Mouse (Mus musculus): ENCODE results near the gene Shisa6. TPM values are rescaled to one million over a fixed set of nuclear protein-coding genes. Genes with fewer than 3 reads are reported as not detected.

Gene Shisa6
- 1.1 TPM in 2 replicates for polyA plus RNA-seq (2012; rRNA removed)
- polyA plus RNA-seq (2014; fragmentation: Nextera tagmentation; extraction: Ambion mirVana) = 0.59 and 0.62 TPM in 2 replicates

DNA sequence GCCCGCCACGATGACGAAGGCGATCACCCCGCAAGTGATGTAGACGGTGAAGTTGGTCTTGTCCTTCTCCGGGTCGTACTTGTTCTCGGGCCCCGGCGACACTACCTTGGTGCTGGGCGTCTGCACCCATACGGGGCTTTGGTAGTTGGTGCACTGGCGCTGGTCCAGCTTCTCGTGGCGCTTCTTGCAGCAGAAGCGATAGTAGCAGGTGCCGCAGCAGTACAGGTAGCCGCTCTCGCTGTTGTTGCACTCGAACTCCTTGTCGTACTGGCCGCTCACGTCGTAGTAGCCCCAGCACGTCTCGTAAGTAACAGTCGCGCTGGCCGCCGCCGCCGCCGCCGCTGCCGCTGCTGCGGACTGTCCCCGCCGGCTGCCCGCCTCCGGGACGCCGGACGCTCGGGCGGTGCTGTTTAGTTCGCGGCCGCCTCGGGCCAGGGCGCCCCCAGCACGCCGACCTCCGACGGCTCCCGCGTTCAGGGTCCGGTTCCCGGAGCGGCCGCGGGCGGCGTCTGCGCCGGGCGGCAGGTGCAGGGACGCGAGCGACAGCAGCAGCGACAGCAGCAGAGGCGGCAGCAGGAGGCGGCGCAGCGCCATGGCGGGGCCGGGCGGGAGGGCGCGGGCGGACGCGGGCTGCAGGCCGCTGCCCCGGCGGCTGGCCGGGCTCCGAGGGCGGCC, at the start of gene Shisa6:
Gene Shisa6, minus strand, starts transcription at position 594 of the 675 bp plus-strand sequence.
- no peak for TF ChIP-seq POLR2A (IDR thresholded peaks at IDR 0.05; ENCODE audit: borderline replicate concordance, extremely low read depth, insufficient read depth, insufficient read length)
- no peak within 1 kb of the TSS for H3K27ac ChIP-seq (replicated peaks; ENCODE audit: low read depth, low read length)
- DNase-seq (ENCODE audit: low spot score) = no peak
- H3K36me3 ChIP-seq (ENCODE audit: control insufficient read depth, insufficient read depth, low read length) = no peaks in the 10 kb centered on the region
- H3K4me2 ChIP-seq (replicated peaks; ENCODE audit: low read depth, low read length, severe bottlenecking) = peak within 1 kb of the TSS; percentile 93
- H3K9ac ChIP-seq (ENCODE audit: low read depth, low read length, severe bottlenecking) = peak within 1 kb of the TSS; percentile 43
- ATAC-seq (ENCODE audit: low FRiP score, low read depth) = no peak; the same call in 1 of the 2 replicates
- no peaks in the 10 kb centered on the region for H3K9me3 ChIP-seq (ENCODE audit: control insufficient read depth, low read length)
- no peaks in the 10 kb centered on the region for H3K4me1 ChIP-seq (ENCODE audit: control insufficient read depth, insufficient read depth, low read length)
- WGBS = under 1% methylated on average over 62 of the region's 89 CpGs
- H3K4me3 ChIP-seq (replicated peaks; ENCODE audit: low read length) = peak within 1 kb of the TSS; percentile 56
- peaks cover 72% of the 10 kb centered on the region for H3K27me3 ChIP-seq (ENCODE audit: control insufficient read depth, insufficient read depth, low read length)

- DNase-seq (ENCODE audit: low spot score) (no peak), ATAC-seq (ENCODE audit: low FRiP score, low read depth) (no peak)
- no peaks in the 10 kb centered on the region for H3K4me1 ChIP-seq (ENCODE audit: control insufficient read depth, insufficient read depth, low read length)
- H3K27ac ChIP-seq (replicated peaks; ENCODE audit: low read depth, low read length) = no peak overlapping the region
- WGBS = 8% methylated on average over 2 of the region's 2 CpGs
- H3K4me2 ChIP-seq (replicated peaks; ENCODE audit: low read depth, low read length, severe bottlenecking) = no peak overlapping the region
- no peak for TF ChIP-seq POLR2A (IDR thresholded peaks at IDR 0.05; ENCODE audit: borderline replicate concordance, extremely low read depth, insufficient read depth, insufficient read length)
- H3K36me3 ChIP-seq (ENCODE audit: control insufficient read depth, insufficient read depth, low read length) = no peaks in the 10 kb centered on the region
- H3K27me3 ChIP-seq (ENCODE audit: control insufficient read depth, insufficient read depth, low read length) = no peaks in the 10 kb centered on the region
- H3K9ac ChIP-seq (ENCODE audit: low read depth, low read length, severe bottlenecking) = no peak overlapping the region
- H3K4me3 ChIP-seq (replicated peaks; ENCODE audit: low read length) = no peak overlapping the region
- H3K9me3 ChIP-seq (ENCODE audit: control insufficient read depth, low read length) = no peaks in the 10 kb centered on the region
Observed at GRCm38 (mm10) chr11:66573888-66574287, 48.1 kb upstream of the Shisa6 start.

- H3K9me3 ChIP-seq (ENCODE audit: control insufficient read depth, low read length) = no peaks in the 10 kb centered on the region
- ATAC-seq (ENCODE audit: low FRiP score, low read depth) (no peak), DNase-seq (ENCODE audit: low spot score) (no peak)
- 81% methylated on average over 4 of the region's 4 CpGs for WGBS
- H3K36me3 ChIP-seq (ENCODE audit: control insufficient read depth, insufficient read depth, low read length) = no peaks in the 10 kb centered on the region
- no peak for TF ChIP-seq POLR2A (IDR thresholded peaks at IDR 0.05; ENCODE audit: borderline replicate concordance, extremely low read depth, insufficient read depth, insufficient read length)
- H3K27ac ChIP-seq (replicated peaks; ENCODE audit: low read depth, low read length) = no peak overlapping the region
- no peak overlapping the region for H3K4me2 ChIP-seq (replicated peaks; ENCODE audit: low read depth, low read length, severe bottlenecking)
- H3K4me1 ChIP-seq (ENCODE audit: control insufficient read depth, insufficient read depth, low read length) = no peaks in the 10 kb centered on the region
- peaks cover 8% of the 10 kb centered on the region; the same call in 1 of the 2 replicates for H3K27me3 ChIP-seq (ENCODE audit: control insufficient read depth, insufficient read depth, low read length)
- no peak overlapping the region for H3K9ac ChIP-seq (ENCODE audit: low read depth, low read length, severe bottlenecking)
- H3K4me3 ChIP-seq (replicated peaks; ENCODE audit: low read length) = no peak overlapping the region
Observed at GRCm38 (mm10) chr11:66569045-66569444, 43.3 kb upstream of the Shisa6 start.

DNA sequence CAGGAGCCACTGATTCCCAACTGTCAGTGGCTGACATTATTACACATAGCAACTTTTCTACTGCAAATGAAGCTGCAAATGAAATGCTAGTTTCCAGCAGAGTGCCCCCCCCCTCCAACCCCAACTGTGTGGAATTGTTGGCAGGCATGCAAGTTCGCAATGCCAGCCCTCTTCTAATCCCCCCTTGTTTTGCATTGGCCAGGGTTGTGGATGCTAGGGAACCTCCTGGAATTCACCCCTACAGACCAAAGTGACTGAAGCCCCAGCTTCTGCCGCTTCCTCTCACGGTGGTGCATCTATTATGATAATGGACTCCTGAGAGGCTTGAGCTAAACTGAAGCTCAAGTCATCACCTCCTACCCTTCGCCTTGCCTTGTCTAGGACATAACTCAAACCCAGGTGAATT, 42.6 kb upstream of the Shisa6 start:
- Histone ChIP-seq H3K4me1 (ENCODE audit: control insufficient read depth, insufficient read depth, low read length) (no peaks in the 10 kb centered on the region), H3K36me3 (ENCODE audit: control insufficient read depth, insufficient read depth, low read length) (no peaks in the 10 kb centered on the region), H3K4me3 (replicated peaks; ENCODE audit: low read length) (no peak overlapping the region), H3K4me2 (replicated peaks; ENCODE audit: low read depth, low read length, severe bottlenecking) (no peak overlapping the region), H3K27me3 (ENCODE audit: control insufficient read depth, insufficient read depth, low read length) (peaks cover 8% of the 10 kb centered on the region; the same call in 1 of the 2 replicates), H3K9me3 (ENCODE audit: control insufficient read depth, low read length) (no peaks in the 10 kb centered on the region), H3K9ac (ENCODE audit: low read depth, low read length, severe bottlenecking) (no peak overlapping the region), H3K27ac (replicated peaks; ENCODE audit: low read depth, low read length) (no peak overlapping the region)
- no peak for DNase-seq (ENCODE audit: low spot score)
- ATAC-seq (ENCODE audit: low FRiP score, low read depth) = no peak
- TF ChIP-seq POLR2A (IDR thresholded peaks at IDR 0.05; ENCODE audit: borderline replicate concordance, extremely low read depth, insufficient read depth, insufficient read length) = no peak
- WGBS = 27% methylated on average over 4 of the region's 4 CpGs

GRCm38 (mm10) chr11:66567382-66567781, 41.6 kb upstream of the Shisa6 start:
- no peak for ATAC-seq (ENCODE audit: low FRiP score, low read depth)
- 3% methylated on average over 10 of the region's 10 CpGs for WGBS
- DNase-seq (ENCODE audit: low spot score) = no peak
- TF ChIP-seq POLR2A (IDR thresholded peaks at IDR 0.05; ENCODE audit: borderline replicate concordance, extremely low read depth, insufficient read depth, insufficient read length) = no peak
- H3K4me3 ChIP-seq (replicated peaks; ENCODE audit: low read length) = no peak overlapping the region
- H3K27me3 ChIP-seq (ENCODE audit: control insufficient read depth, insufficient read depth, low read length) = peaks cover 8% of the 10 kb centered on the region; the same call in 1 of the 2 replicates
- no peak overlapping the region for H3K9ac ChIP-seq (ENCODE audit: low read depth, low read length, severe bottlenecking)
- no peaks in the 10 kb centered on the region for H3K9me3 ChIP-seq (ENCODE audit: control insufficient read depth, low read length)
- H3K27ac ChIP-seq (replicated peaks; ENCODE audit: low read depth, low read length) = no peak overlapping the region
- no peaks in the 10 kb centered on the region for H3K4me1 ChIP-seq (ENCODE audit: control insufficient read depth, insufficient read depth, low read length)
- no peaks in the 10 kb centered on the region for H3K36me3 ChIP-seq (ENCODE audit: control insufficient read depth, insufficient read depth, low read length)
- H3K4me2 ChIP-seq (replicated peaks; ENCODE audit: low read depth, low read length, severe bottlenecking) = 0 out of 2 replicates have a peak overlapping the region, but pooled peaks have one; percentile 14
